Mouse (Mus musculus): ENCODE results near the gene Tmem245. TPM values are rescaled to one million over a fixed set of nuclear protein-coding genes. Genes with fewer than 3 reads are reported as not detected.
A peak's percentile ranks its signal among the peaks of the same experiment; 100 is the strongest.

Tmem245 gene
- total RNA-seq (2021): 10 to 100 TPM; 35.7 to 46.8 TPM
- long read RNA-seq, experiment 1, partial matches to known transcripts: 3 of 8 reads
- long read RNA-seq, experiment 1, other reads (novel, unspliced or antisense): 4 of 8 reads
- long read RNA-seq, experiment 2, partial matches to known transcripts: 0 of 13 reads
- long read RNA-seq, experiment 2, other reads (novel, unspliced or antisense): 12 of 13 reads

DNA sequence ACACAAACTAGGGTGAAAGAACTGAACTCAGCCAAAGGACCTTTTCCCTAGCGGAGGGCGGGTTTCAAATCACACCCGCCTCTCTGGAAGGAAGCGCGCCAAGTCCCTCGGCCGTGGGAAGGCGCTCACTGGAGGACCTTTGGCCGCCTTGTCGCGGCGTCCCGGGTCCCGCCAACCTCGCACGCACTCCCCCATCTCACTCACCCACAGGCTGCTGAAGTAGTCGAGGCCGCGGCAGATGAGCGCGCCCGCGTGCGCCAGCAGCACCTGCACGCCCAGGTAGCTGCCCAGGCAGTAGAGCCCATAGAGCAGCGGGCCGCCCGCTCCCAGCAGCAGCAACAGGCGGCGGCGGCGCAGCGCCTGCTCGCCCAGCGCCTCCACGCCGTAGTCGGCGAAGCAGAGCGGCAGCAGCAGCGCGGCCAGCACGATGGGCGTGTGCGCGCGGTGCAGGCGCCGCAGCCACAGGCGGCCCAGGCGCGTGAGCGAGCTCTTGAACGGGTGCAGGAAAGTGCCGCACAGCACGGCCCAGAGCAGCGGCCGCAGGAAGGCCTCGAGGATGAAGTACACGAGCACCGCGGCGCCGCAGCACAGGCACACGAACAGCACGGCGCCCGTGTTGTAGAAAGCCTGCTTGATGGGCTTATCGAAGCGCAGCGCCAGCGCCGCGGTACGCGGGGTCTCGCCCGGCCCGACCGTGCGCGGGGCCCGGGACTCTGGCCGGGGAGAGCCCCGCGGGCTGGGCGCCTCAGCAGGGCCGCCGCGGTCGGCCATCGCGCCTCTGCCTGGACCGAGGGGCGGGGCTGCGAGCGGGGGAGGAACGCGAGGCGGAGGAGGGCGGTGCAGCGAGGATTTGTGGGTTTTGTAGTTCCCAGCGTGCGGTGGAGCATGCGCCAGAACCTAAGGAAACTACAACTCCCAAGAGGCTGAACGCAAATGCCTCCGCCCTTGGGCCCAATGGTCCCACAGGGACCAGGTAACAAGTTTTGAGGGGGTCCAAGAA lies at the start of gene Tmem245:
Tmem245 (minus strand) TSS at position 797 of the 1,000 bp plus-strand sequence.
- peak; percentile 89 to 91 for DNase-seq (ENCODE audit: low spot score in 2 of 2)

DNA sequence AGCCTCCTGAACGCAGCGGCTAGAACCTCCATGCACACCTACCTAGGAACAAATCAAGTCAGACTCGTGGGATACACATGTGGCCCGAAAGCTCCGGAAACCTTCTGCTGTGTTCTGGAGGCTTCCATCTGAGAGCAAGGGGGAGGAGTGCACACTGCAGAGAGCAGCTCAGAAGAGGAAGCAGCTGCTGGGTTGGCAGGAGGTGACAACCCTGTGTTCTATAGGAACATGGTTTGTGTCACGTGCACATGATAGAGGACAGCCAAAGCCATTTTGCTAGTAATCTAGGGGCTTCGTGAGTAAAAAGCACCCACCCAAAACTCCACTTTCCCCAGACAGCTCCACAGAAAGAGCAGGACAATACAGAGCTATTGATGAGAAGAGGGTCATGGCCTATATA lies 46.1 kb upstream of the Tmem245 start:
- no peak for DNase-seq (ENCODE audit: low spot score in 2 of 2)

DNA sequence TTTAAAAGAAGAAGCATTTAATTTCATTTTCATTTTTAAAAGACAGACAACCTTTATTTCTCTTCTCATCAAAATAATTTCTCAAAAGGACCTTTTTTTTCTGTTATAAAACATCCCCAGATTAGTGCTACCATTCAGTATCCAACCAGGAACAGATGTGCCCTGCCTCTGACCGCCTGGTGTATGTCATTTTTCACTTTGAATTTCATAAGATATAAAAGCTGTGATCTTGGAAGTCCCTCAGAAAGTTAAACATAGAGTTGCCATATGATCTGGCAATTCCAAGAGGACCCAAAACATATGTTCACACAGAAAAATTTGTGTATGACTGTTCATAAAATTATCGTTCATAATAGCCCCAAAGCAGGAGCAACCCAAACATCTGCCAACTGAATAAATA lies 44.7 kb upstream of the Tmem245 start:
- no peak for DNase-seq (ENCODE audit: low spot score in 2 of 2)

DNA sequence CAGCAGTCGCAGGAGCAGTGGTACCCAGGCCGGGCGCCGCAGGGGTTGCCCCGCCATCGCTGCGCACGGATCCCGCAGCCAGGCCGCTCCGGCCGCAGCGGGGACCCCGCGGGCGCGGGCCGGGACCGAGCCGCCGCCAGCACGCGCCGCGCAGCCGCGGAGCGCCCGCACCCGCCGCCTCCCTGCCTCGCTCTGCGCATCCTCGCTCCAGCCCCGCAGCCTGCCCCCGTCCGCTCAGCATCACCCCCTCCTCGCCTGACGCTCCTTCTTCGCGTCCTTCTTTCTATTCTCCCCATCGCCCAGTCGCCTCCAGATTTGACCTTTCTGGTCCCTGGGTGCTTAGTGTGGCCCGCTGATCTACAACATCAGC lies 43.0 kb upstream of the Tmem245 start, which contains the start of gene Frrs1l:
Frrs1l (minus strand) TSS at position 177 of the 370 bp plus-strand sequence.
- peak in 1 of 2 experiments; percentile 6 for DNase-seq (ENCODE audit: low spot score in 2 of 2)

DNA sequence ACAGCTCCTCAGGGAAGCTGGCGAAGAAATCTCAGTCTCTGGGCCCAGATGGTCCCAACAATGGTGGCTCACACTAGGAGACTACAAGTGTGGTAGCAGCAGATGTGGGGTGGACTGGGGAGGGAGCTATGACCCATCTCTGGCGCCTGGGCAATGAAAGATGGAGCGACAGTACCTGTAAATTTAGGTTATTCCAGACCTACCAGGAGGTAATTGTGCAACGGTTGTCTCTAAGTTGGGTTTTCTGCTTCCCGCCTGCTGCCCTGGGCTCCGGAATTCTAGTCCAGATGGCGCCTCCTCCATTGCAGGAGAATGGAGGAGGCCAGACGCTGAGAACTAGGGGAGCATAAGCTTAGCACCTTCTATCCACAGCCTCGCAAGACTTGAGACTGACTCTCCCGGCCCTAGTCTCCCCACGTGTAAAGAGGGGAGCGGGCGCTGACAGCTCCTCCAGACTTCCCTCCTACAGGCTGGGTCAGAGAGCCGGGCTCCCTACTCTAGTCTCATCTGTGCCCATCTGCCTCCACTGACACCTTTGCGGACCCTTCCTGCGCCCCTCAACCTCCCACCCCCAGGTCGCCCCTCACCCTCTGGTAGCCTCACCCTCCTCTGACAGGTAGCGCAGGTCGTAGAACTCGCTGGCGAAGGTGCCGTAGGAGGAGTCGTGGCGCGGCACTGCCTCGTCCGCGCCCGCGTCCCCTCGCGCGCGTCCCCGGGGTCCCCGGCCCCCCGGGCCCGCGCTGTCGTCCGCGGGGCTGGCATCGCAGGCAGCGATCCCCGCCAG lies 42.4 kb upstream of the Tmem245 start:
- no peak for DNase-seq (ENCODE audit: low spot score in 2 of 2)

DNA sequence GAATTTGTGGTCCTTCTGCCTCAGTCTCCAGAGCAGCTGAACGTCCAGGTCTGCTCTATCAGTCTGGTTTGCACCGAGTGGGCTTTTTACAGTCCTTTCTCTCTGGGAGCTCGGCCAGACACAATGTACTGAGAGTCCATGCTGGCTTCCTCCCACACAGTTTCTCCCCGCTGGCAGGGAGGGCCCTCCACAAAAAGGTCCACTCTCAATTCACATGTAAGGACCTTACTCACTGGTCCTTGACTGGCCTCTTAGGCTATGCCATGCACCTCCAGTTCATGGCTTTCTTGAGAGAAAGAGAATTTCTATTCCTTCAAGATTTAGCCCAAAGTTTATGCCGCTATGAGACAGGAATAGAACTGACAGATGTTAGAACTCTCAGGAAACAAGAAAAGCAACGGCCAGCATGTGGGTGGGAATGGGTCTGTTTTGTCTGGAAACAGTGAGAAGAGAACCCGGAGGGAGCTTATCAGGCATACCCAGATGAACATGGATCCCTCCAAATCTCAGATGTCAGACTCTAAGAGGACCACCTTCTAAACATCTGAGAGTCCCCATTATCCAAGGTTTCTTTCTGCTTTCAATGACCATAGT lies 18.4 kb upstream of the Tmem245 start:
- DNase-seq (ENCODE audit: low spot score in 2 of 2): no peak

DNA sequence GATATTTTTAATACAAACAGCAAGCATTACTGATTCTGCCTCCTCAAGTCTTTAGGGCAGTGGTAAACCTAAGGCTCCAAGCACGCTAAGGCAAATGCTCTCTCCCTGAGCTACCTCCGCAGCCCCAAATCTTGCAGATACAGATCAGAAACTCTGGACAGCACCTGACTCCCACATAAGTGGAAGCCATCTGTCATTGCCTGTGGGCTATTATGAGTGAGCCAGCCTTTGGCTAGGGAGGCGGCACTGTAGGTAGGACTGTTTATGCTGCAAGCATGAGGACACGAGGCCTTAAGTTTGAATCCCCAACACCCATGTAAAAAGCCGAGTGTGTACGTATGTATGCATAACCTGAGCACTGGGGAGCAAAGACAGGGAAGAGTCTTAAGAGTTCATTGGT lies 16.4 kb upstream of the Tmem245 start:
- DNase-seq (ENCODE audit: low spot score in 2 of 2): no peak

DNA sequence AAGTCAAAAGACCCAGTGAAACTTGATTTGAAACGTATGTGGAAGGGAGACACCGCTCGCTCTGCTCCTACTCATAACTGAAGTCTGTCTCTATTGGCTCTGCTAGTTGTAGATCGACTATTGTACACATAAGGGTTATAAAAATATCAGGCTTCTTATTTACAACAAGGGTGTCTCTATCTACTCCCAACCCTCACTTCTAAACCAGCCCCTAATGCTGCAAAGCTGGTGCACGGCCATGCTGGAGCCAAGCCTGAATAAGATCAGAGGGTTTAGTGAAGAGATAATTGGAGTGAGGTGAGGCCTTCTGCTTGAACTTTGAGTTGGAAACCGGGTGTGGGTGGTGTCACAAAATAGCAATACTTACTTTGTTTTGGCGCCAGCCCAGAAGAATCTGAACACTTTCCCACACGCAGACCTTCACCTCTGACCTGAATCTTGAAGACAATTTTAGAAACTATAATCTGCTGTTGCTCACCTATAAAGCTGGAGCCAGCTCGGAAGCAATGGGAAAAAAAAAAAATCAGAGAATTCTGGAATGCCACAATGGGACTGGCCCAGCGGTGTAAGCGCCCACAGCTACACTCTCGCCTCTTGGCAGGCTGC lies 14.2 kb upstream of the Tmem245 start:
- DNase-seq (ENCODE audit: low spot score in 2 of 2): no peak

DNA sequence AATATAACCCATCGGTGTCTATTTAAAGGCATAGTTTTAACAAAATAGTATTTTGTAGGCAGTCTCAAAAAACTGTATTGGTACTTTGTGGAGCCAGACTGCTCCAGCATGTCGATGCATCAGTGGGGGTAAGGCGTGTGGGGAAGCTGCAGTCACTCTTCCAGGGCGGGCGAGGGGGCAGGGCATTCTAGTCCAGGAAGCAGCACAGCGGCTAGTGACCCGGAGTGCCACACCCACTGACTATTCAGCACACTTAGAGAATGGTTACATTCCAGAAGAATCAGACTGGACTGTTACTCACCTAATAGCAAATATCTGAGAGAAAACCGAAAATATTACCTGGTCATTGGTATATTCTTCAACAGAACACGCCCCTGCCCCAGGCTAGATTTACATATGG lies 10.3 kb upstream of the Tmem245 start:
- no peak for DNase-seq (ENCODE audit: low spot score in 2 of 2)

DNA sequence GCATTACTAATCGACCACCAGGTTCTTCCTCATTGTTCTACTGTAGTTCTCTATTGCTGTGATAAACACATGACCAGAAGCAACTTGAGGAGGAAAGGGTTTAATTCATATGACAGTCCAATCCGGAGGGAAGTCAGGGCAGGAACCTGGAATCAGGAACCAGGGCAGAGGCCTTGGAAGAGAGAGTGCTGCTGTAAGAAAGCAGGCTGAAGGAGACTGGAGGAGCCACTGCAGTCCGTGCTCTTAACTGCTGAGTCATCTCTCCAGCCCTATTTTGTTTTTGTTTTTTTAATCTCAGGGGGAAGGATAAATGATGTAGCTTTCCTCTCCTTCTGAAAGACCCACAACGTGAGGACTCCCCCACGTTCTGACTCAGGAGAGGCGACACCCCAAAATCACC lies 6.0 kb upstream of the Tmem245 start:
- DNase-seq (ENCODE audit: low spot score in 2 of 2): no peak

DNA sequence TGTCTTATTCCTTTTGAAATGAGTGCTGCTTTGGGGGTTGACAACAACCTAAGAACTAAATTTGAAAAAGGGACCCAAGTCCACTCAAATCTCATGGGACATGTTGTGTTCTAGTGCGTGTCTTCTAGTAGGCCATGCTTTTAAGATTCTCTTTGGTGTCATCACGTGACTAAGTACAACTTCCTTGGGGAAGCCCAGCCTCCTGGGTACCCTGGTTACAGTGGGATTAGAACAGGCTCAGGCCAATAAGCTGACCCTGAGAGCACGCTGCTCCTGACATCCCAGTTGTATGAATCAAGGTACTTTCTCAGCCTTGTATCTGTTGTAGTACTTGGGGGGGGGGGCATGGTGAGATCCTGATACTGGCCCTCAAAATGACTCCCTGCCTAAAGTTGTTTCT lies 4.5 kb upstream of the Tmem245 start:
- DNase-seq (ENCODE audit: low spot score in 2 of 2): no peak

DNA sequence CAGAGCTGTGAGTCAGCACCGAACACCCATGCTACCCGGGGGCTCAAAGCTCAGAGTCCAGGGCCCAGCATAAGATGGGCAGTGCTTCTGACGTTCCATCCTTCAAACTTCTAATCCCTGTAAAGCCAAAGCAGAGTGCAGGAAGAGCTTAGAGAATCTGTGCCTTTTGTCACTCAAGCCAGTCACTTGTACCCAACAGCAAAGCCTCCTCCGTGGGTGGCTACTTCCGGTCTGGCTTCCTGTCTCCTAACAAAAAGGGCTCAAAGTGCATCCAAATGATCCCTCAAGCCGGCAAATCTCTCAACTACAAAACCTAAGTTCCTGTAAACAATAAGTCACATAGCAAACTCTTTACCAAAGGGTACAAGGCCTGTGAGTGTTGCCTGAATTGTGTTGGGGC lies 2.3 kb upstream of the Tmem245 start:
- DNase-seq (ENCODE audit: low spot score in 2 of 2): no peak

DNA sequence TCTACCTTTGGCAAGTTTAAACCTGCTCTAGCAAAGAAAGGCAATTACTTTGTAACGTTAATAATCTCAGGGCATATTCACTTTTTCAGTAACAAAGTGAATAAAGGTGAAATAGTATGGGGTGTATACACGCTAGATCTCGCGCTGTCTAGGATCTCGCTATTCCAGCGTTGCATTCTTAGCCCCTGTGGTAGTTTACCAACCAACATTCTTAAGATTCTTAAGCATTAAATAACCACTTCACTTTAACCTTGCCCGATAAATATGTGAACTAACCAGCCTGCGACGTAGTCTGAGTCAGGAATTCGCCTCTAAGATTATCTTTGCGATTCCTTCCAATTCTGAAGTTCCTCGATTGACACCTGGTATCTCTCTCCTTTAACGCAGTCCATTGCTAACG lies 1.1 kb downstream of the Tmem245 start:
- DNase-seq (ENCODE audit: low spot score in 2 of 2): no peak

DNA sequence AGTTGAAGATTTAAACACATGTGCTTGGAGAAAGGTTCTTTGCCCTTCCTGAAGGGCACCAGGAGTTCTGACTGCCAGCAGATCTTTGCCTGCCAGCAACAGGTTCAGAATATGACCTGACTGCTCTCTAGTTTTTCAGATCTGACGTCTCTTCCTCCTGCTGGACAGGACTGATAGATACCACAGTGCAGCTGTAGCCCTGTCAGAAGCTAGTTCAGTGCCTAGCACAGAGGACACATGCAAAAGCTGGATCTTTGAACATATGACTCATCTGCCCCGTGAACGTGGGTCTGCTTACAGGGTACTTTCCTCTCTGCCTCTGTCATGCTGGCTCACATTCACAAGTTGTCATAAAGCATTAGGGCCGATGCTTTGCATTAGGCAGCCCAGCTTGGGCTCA lies 3.0 kb downstream of the Tmem245 start:
- DNase-seq (ENCODE audit: low spot score in 2 of 2): no peak

DNA sequence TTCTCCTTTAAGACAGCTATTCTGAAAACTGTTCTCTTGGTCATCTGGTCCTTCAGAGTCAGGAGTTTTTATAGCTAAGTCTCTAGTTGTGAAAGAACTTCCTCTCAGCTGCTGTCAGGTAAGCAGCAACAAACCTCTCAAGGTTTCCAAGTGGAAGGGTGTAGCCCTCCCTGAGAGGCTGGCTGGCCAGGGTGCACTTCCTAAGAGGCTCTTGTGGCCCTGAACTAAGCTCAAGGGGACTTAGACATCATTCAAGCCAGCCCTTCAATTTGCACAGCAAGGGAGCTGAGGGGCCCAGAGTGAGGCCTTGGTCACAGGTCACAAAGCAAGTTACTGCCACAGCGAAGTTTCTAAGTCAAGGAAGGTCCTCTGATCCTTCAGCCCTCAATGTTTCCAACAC lies 4.0 kb downstream of the Tmem245 start:
- no peak for DNase-seq (ENCODE audit: low spot score in 2 of 2)

DNA sequence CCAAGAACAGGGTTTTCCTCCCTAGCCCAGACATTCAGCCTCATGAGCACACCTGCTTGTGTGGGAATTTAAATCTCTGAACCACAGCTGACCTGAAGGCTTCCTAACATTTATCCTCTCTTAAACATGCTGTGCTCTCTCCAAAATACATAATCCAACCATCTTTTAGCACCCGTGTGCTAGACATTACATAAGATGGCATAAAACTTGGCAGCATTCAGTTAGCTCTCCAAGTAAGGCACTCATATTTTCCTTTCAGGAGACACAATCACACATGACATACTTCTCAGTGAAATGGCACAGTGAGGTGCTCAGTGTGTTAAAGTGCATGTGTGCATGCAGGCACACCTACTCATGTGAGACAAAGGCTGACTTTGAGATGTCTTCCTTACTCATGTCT lies 4.7 kb downstream of the Tmem245 start:
- no peak for DNase-seq (ENCODE audit: low spot score in 2 of 2)

DNA sequence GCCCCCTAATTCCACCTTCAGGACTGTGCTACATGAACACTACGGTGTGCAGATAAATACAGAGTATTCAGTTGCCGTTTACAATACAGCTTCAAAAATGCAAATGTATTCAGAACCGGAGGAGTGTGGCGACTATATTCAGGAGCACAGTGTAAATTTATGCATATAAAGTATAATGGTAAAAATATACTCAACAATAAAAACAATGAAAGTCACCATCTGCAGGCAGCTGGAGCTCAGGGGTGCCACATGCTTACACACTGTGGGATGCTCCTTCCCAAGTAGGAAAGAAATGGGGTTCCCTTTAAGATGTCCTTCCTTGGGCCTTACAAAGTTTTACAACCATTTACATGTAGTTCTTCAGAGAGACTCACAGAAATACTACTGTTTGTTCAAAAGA lies 5.8 kb downstream of the Tmem245 start:
- no peak for DNase-seq (ENCODE audit: low spot score in 2 of 2)

DNA sequence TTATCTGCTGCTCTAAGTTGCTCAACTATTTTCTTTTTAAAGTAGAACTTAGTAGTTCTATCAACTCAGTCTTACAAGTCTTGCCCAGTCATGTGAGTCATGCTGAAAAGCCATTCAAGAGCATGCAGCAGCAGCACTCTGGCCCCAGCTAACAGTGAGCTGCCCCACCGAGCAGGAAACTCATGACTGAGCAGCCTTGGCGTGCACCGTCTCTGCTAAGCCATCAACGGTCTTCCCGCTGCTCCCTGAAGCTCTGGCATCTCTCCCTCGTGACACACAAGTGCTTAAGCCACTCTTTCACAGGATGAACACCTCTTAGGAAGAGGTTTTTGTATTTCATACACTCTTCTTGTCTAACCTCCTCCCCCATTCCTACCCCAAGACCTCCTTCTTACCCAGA lies 10.1 kb downstream of the Tmem245 start:
- DNase-seq (ENCODE audit: low spot score in 2 of 2): no peak

DNA sequence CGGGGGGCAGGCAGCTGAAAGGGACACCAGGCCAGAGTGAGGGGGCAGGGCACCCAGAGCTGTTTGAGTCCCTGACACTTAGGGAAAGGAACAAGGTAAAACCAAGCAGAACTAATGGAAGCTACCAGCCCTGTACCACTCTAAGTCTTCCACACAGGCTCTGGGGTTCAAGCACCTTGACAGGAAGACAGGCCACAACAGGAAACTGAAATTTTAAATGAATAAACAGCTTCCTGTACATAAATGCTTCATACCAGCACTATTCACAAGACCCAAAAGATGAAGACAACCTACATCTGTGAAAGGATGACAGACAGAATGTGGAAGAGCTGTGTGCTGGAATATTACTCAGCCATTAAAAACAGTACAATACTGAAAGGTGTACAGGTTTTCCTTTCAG lies 11.9 kb downstream of the Tmem245 start:
- no peak for DNase-seq (ENCODE audit: low spot score in 2 of 2)

DNA sequence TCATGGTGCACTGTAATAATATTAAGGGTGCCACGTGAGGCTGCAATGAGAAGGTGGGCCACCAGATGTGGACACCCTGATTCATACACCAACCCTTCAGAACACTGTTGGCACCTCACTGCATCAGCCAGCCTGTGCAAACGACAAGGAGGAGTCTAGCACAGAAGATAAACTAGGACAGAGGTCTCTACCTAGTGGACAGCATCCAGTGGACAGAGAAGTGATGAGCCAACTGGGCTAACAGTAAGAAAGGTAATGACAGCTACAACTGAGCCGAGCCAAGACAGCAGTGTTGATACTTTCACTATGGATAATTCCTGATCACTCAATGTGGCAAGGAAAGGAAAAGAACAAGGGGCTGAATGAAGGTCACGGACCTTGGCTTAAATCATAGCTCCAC lies 14.1 kb downstream of the Tmem245 start:
- DNase-seq (ENCODE audit: low spot score in 2 of 2): no peak

DNA sequence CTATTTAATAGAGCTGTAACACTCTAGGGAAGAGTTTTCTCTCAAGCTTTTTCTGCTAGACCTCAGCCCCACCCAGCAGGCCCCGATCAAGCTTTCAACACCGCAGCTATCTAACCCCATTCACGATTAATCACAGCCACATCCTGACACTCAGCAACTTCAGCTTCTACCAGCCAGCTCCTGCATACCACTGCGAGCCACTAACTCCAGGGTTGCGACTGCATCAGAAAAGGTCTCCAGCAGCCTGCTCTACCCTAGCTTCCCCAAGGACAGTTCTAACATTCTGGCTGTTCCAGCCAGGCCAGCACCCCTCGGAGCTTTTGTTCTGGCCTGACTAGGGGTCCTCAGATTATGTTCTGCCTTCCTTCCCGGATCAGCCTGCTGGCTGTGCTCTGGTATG lies 15.1 kb downstream of the Tmem245 start:
- no peak for DNase-seq (ENCODE audit: low spot score in 2 of 2)

Data from adrenal gland, adult 18-20 months (tissue).